Mouse (Mus musculus): ENCODE measurements at regions not wholly inside any gene's neighbourhood (a gene's known extent, or its start where the extent isn't known, plus 50 kb on each side); places are given as distances from the start of the nearest gene placed in this dataset.
"Not testable (repeated sequence)": the region's sequence is repeated elsewhere in the genome, so short reads cannot be mapped to it uniquely, and the experiment has no call there.

DNA sequence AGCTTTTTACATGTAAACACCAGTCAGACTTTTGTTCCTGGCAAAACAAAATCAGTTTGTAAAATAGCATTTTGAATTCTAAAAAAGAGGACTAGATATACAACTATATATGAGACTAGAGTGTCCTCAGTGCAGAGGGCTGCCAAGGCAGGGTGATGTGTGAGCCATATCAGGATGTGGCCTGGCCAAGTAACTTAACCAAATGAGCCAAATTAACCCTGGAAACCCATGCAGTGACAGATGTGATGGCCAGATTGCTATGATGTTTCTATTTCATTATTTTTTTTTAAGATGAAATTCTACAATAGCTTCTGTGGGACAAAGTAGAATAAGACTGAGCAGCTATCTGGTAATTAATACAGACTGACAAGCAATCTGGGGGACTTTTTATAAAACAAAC lies 181.8 kb downstream of the Nova1 start:
- Histone ChIP-seq H3K4me1 (replicated peaks; ENCODE audit: control insufficient read depth, insufficient read depth, low read length) (peaks cover 6% of the 10 kb centered on the region; the same call in 1 of the 2 replicates), H3K36me3 (ENCODE audit: control insufficient read depth, insufficient read depth, low read length) (no peaks in the 10 kb centered on the region), H3K9me3 (ENCODE audit: control insufficient read depth, low read length) (no peaks in the 10 kb centered on the region), H3K27ac (ENCODE audit: low read depth, low read length) (no peak overlapping the region), H3K27me3 (ENCODE audit: control insufficient read depth, insufficient read depth, low read length) (peaks cover 11% of the 10 kb centered on the region; the same call in 1 of the 2 replicates), H3K4me3 (ENCODE audit: low read depth, low read length) (no peak overlapping the region), H3K4me2 (ENCODE audit: low read depth, low read length, severe bottlenecking) (no peak overlapping the region), H3K9ac (ENCODE audit: low read length) (no peak overlapping the region)
- ATAC-seq (replicated peaks; ENCODE audit: low FRiP score) (no peak), DNase-seq (ENCODE audit: low spot score) (no peak)

GRCm38 (mm10) chr12:46635125-46635772 lies 183.5 kb downstream of the Nova1 start:
- H3K4me1 ChIP-seq (replicated peaks; ENCODE audit: control insufficient read depth, insufficient read depth, low read length): peaks cover 6% of the 10 kb centered on the region; the same call in 1 of the 2 replicates
- peaks cover 11% of the 10 kb centered on the region; the same call in 1 of the 2 replicates for H3K27me3 ChIP-seq (ENCODE audit: control insufficient read depth, insufficient read depth, low read length)
- ATAC-seq (replicated peaks; ENCODE audit: low FRiP score): peak; percentile 91
- no peak overlapping the region for H3K4me2 ChIP-seq (ENCODE audit: low read depth, low read length, severe bottlenecking)
- H3K36me3 ChIP-seq (ENCODE audit: control insufficient read depth, insufficient read depth, low read length): no peaks in the 10 kb centered on the region
- WGBS: 10% methylated on average over 6 of the region's 6 CpGs
- peak; percentile 77 for DNase-seq (ENCODE audit: low spot score)
- H3K4me3 ChIP-seq (ENCODE audit: low read depth, low read length): no peak overlapping the region
- H3K9ac ChIP-seq (ENCODE audit: low read length): no peak overlapping the region
- no peaks in the 10 kb centered on the region for H3K9me3 ChIP-seq (ENCODE audit: control insufficient read depth, low read length)
- H3K27ac ChIP-seq (ENCODE audit: low read depth, low read length): no peak overlapping the region

GRCm38 (mm10) chr12:46634771-46635124 lies 184.0 kb downstream of the Nova1 start:
- Histone ChIP-seq H3K4me1 (replicated peaks; ENCODE audit: control insufficient read depth, insufficient read depth, low read length) (peaks cover 6% of the 10 kb centered on the region; the same call in 1 of the 2 replicates), H3K4me3 (ENCODE audit: low read depth, low read length) (no peak overlapping the region), H3K27me3 (ENCODE audit: control insufficient read depth, insufficient read depth, low read length) (peaks cover 11% of the 10 kb centered on the region; the same call in 1 of the 2 replicates), H3K27ac (ENCODE audit: low read depth, low read length) (no peak overlapping the region), H3K4me2 (ENCODE audit: low read depth, low read length, severe bottlenecking) (no peak overlapping the region), H3K9me3 (ENCODE audit: control insufficient read depth, low read length) (no peaks in the 10 kb centered on the region), H3K9ac (ENCODE audit: low read length) (no peak overlapping the region), H3K36me3 (ENCODE audit: control insufficient read depth, insufficient read depth, low read length) (no peaks in the 10 kb centered on the region)
- WGBS: 26% methylated on average over 1 of the region's 1 CpGs
- ATAC-seq (replicated peaks; ENCODE audit: low FRiP score) (no peak), DNase-seq (ENCODE audit: low spot score) (no peak)

DNA sequence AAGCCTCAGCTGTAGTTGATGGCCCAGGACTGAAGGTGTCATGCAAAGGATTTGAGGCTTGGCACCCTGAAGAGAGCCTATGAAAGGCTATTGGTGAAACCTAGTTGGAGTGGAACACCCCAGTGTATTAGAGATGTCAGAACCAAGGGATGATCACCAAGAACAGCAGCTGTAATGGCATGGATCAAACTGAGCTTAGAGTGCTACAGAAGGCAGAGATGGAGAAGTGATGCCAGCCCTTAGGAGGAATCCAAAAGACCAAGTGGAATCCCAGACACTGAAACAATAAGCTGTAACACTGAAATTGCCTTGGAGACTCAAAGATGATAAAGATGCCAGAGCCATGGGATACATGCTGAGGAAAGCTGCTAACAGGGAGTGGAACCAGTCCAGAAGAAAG lies 186.3 kb downstream of the Nova1 start:
- not testable (repeated sequence) for H3K27ac ChIP-seq (ENCODE audit: low read depth, low read length); H3K27me3 ChIP-seq (ENCODE audit: control insufficient read depth, insufficient read depth, low read length); H3K4me2 ChIP-seq (ENCODE audit: low read depth, low read length, severe bottlenecking); H3K4me3 ChIP-seq (ENCODE audit: low read depth, low read length); ATAC-seq (replicated peaks; ENCODE audit: low FRiP score); DNase-seq (ENCODE audit: low spot score); H3K9ac ChIP-seq (ENCODE audit: low read length); H3K9me3 ChIP-seq (ENCODE audit: control insufficient read depth, low read length); H3K36me3 ChIP-seq (ENCODE audit: control insufficient read depth, insufficient read depth, low read length); H3K4me1 ChIP-seq (replicated peaks; ENCODE audit: control insufficient read depth, insufficient read depth, low read length)

DNA sequence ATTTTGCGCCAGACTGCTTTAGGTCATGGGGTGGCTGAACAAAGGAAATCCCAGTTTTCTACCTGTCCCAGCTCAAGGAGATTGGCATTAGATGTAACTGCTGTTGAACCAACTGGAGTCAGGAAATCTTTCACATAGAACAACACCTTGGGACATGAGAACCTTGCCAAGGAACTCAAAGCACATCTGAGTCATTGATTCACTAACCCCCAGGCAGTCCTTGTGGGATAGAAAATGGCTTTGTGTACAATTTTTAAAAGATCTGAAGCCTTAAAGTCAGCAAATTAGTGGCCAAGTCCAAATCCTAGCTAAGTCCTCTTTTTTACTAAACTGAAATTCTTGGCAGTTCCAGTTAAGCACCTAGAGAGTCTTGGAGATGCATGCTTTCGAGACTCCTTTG lies 191.4 kb downstream of the Nova1 start:
- DNase-seq (ENCODE audit: low spot score) (no peak), ATAC-seq (replicated peaks; ENCODE audit: low FRiP score) (no peak)
- no peaks in the 10 kb centered on the region for H3K27me3 ChIP-seq (ENCODE audit: control insufficient read depth, insufficient read depth, low read length)
- no peak overlapping the region for H3K27ac ChIP-seq (ENCODE audit: low read depth, low read length)
- H3K9me3 ChIP-seq (ENCODE audit: control insufficient read depth, low read length): no peaks in the 10 kb centered on the region
- no peaks in the 10 kb centered on the region for H3K36me3 ChIP-seq (ENCODE audit: control insufficient read depth, insufficient read depth, low read length)
- no peaks in the 10 kb centered on the region for H3K4me1 ChIP-seq (replicated peaks; ENCODE audit: control insufficient read depth, insufficient read depth, low read length)
- no peak overlapping the region for H3K4me2 ChIP-seq (ENCODE audit: low read depth, low read length, severe bottlenecking)
- H3K9ac ChIP-seq (ENCODE audit: low read length): no peak overlapping the region
- no peak overlapping the region for H3K4me3 ChIP-seq (ENCODE audit: low read depth, low read length)
- 82% methylated on average over 2 of the region's 2 CpGs for WGBS

GRCm38 (mm10) chr12:46611439-46611838 lies 207.3 kb downstream of the Nova1 start:
- H3K36me3 ChIP-seq (ENCODE audit: control insufficient read depth, insufficient read depth, low read length): no peaks in the 10 kb centered on the region
- WGBS: 91% methylated on average over 2 of the region's 2 CpGs
- 0 out of 2 replicates have a peak, but pooled peaks cover 2% of the 10 kb centered on the region for H3K4me1 ChIP-seq (replicated peaks; ENCODE audit: control insufficient read depth, insufficient read depth, low read length)
- H3K4me2 ChIP-seq (ENCODE audit: low read depth, low read length, severe bottlenecking): no peak overlapping the region
- no peak overlapping the region for H3K9ac ChIP-seq (ENCODE audit: low read length)
- DNase-seq (ENCODE audit: low spot score) (no peak), ATAC-seq (replicated peaks; ENCODE audit: low FRiP score) (no peak)
- H3K4me3 ChIP-seq (ENCODE audit: low read depth, low read length): no peak overlapping the region
- no peak overlapping the region for H3K27ac ChIP-seq (ENCODE audit: low read depth, low read length)
- H3K9me3 ChIP-seq (ENCODE audit: control insufficient read depth, low read length): no peaks in the 10 kb centered on the region
- no peaks in the 10 kb centered on the region for H3K27me3 ChIP-seq (ENCODE audit: control insufficient read depth, insufficient read depth, low read length)

DNA sequence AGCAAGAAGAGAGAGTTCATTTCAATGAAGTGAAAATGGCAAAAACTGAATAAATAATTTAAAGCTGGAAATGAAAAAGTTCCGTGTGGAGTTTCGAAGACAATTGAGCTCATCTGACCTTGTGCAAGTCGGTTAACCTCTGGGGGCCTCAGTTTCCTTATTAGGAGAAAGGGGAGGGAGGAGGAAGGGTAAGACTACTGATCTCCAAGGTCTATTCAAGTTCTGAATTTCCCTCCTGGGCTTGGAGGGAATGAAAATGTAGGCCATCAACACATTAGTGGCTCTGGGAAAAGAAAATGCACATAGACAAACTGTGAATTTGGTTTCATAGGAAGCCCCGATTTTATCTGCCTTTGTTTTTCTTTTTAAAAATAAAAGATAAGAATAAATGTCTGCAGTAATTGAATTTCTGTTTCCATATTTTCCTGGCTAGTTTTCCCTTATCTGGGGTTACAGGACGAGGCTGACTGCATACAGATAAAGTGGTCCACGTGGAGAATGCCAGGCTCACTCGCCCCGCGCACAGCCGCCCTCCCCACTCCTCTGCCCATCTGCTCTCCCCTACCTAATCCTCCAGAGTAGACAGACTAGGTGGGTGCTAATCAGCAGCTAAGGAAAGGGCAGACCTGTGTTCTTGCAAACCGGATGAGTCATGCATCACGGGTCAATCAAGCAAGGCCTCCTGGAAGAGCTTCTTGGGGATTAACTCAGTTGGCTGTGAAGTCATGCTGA lies 209.0 kb downstream of the Nova1 start:
- H3K4me2 ChIP-seq (ENCODE audit: low read depth, low read length, severe bottlenecking): no peak overlapping the region
- no peaks in the 10 kb centered on the region for H3K27me3 ChIP-seq (ENCODE audit: control insufficient read depth, insufficient read depth, low read length)
- H3K9me3 ChIP-seq (ENCODE audit: control insufficient read depth, low read length): no peaks in the 10 kb centered on the region
- no peak overlapping the region for H3K9ac ChIP-seq (ENCODE audit: low read length)
- no peak for DNase-seq (ENCODE audit: low spot score)
- 0 out of 2 replicates have a peak, but pooled peaks cover 2% of the 10 kb centered on the region for H3K4me1 ChIP-seq (replicated peaks; ENCODE audit: control insufficient read depth, insufficient read depth, low read length)
- no peaks in the 10 kb centered on the region for H3K36me3 ChIP-seq (ENCODE audit: control insufficient read depth, insufficient read depth, low read length)
- 35% methylated on average over 12 of the region's 12 CpGs for WGBS
- ATAC-seq (replicated peaks; ENCODE audit: low FRiP score): peak; percentile 46; the same call in 1 of the 2 replicates
- H3K4me3 ChIP-seq (ENCODE audit: low read depth, low read length): no peak overlapping the region
- H3K27ac ChIP-seq (ENCODE audit: low read depth, low read length): no peak overlapping the region

DNA sequence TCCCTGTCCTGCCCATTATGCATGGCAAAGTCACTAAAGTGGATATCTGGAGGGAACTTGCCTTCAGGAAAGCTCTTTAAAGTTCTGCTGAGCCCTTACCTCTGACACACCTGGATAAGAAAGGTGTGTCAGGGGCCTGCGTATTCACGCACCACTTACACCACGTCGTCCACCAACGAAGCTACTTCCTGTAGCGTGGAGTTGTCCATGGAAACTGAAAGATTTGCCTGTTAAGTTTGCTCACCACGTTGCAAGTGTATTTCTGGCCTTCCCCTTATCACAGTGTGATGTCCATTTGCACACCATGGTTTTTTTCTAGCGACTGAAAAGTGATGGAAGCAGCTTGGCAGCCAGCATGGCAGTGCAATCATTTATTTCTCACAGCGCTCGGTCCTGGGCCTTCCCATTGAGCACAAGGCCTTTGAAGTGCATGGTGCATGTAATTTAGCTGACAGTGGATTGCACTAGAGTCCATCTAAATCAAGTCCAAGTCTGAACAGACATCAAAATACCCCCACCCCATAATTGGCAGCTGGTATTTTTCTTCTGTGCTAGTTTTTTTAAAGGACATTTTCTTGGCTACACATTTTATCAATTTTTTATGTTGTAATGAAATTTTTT lies 210.3 kb downstream of the Nova1 start:
- no peaks in the 10 kb centered on the region for H3K36me3 ChIP-seq (ENCODE audit: control insufficient read depth, insufficient read depth, low read length)
- DNase-seq (ENCODE audit: low spot score): no peak
- no peaks in the 10 kb centered on the region for H3K9me3 ChIP-seq (ENCODE audit: control insufficient read depth, low read length)

More for the DNA sequence above, 210.3 kb downstream of the Nova1 start:
- Histone ChIP-seq H3K9ac (ENCODE audit: low read length) (no peak overlapping the region), H3K27me3 (ENCODE audit: control insufficient read depth, insufficient read depth, low read length) (no peaks in the 10 kb centered on the region), H3K27ac (ENCODE audit: low read depth, low read length) (no peak overlapping the region), H3K4me2 (ENCODE audit: low read depth, low read length, severe bottlenecking) (no peak overlapping the region), H3K4me1 (replicated peaks; ENCODE audit: control insufficient read depth, insufficient read depth, low read length) (0 out of 2 replicates have a peak, but pooled peaks cover 2% of the 10 kb centered on the region), H3K4me3 (ENCODE audit: low read depth, low read length) (no peak overlapping the region)
- WGBS: 70% methylated on average over 10 of the region's 10 CpGs
- no peak for ATAC-seq (replicated peaks; ENCODE audit: low FRiP score)
